Mouse (Mus musculus): ENCODE results near the gene Insig2.

DNA sequence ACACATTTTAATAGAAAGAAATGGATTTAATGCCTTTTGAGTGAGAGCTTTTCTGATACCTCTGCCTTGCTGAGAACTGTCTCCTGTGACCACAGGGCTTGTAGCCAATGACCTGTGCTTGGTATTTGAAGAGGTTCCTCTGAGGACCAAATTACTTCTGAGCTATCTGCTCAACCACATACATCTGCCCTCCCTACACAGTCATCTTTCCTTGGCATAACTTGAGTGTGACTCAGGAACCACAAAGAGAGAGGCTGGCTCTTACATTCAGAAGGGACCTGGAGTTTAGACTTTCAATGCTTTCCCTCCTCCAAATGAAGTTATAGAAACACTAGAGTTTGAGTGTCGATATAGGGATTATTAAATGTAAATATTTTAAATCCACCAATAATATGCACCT is 45.0 kb upstream of the Insig2 start:
- TF ChIP-seq POLR2A (IDR thresholded peaks at IDR 0.05; ENCODE audit: borderline replicate concordance, extremely low read depth, insufficient read depth, insufficient read length, poor library complexity, severe bottlenecking): no peak
- TF ChIP-seq CTCF (IDR thresholded peaks at IDR 0.05; ENCODE audit: borderline replicate concordance, extremely low read depth, insufficient read depth, insufficient read length): no peak
